Mouse (Mus musculus) embryo, embryonic 11 days (tissue): Measurements from ENCODE around the gene Clstn1.
"Not testable (repeated sequence)": the region's sequence is repeated elsewhere in the genome, so short reads cannot be mapped to it uniquely, and the experiment has no call there.

Experiments
- DNase-seq: peaks from one replicate; pipeline ENCODE4 v3.0.0-alpha.2; 2015

The Clstn1 gene

DNA sequence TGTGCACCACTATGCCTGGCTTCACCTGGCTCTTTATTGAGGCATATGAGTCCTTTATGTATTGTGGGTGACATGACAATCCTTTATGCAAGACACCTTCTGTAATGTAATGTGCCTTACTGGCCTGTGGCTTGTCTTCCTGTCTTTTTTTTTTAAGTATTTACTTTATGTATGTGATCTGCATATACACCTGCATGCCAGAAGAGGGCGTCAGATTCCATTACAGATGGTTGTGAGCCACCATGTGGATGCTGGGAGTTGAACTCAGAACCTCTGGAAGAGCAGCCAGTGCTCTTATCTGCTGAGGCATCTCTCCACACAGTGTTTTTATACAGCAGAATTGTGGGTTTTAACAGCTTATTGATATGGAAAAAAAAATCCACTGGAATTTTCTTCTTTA, 17.6 kb downstream of the Clstn1 start:
- DNase-seq, result no peak

DNA sequence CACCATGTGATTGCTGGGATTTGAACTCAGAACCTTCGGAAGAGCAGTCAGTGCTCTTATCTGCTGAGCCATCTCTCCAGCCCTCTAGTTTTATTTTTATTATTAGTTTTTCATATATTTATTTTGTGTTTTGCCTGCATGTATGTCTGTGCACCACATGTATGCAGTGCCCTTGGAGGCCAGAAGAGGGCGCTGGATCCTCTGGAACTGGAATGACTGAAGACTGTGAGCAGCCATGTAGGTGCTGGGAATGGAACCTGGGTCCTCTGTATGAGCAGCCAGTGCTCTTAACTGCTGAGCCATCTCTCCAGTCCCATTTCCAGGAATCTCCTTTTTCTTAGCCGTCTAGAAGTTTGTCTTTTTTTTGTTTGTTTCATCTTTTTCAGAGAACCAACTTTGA, 18.2 kb downstream of the Clstn1 start:
- no peak for DNase-seq

DNA sequence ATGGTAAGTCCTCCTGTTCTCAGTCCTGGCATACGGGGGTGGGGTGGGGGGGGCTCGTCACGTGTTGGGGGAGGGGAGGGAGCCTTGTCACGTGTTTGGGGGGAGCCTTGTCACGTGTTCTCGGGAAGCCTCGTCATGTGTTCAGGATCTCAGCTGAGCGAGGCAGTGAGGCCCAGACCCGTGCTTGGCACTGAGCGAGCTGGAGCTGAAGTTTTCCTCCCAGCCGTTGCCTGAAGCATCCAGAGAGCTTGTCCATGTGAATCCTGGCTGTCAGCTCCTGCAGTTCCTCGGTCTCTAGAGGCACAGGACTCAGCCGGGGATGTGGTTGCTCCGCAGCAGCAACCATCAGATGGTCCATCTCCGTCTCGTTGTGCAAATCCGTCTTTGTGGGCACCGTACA, 19.8 kb downstream of the Clstn1 start:
- no peak for DNase-seq

DNA sequence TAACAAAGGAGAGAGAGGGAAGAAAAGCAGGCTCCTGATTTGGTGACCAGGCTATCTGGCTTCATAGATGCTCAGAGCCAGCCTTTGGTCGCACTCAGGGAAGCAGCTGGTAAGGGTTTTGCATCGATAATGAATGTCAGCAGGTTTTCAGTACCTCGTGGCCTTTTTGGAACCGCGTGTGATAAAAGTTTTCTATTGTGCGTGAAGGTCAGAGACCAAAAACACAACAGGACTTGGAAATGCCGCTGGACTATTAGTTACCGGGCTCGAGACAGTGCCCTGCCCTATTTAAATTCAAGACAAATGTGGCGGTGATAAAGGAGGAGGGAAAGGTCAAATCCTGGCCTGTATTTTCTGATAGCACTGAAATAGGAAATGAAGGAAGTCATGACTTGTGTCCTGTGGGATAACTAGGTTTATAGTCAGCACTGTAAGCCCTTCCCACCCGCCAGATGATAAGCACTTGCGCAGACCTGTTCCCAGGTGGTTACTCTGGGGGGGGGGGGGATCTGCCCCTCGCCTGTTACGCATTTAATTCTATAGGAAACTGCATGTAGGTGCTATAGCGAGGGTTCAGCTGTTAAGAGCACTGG, 20.6 kb downstream of the Clstn1 start:
- no peak for DNase-seq

DNA sequence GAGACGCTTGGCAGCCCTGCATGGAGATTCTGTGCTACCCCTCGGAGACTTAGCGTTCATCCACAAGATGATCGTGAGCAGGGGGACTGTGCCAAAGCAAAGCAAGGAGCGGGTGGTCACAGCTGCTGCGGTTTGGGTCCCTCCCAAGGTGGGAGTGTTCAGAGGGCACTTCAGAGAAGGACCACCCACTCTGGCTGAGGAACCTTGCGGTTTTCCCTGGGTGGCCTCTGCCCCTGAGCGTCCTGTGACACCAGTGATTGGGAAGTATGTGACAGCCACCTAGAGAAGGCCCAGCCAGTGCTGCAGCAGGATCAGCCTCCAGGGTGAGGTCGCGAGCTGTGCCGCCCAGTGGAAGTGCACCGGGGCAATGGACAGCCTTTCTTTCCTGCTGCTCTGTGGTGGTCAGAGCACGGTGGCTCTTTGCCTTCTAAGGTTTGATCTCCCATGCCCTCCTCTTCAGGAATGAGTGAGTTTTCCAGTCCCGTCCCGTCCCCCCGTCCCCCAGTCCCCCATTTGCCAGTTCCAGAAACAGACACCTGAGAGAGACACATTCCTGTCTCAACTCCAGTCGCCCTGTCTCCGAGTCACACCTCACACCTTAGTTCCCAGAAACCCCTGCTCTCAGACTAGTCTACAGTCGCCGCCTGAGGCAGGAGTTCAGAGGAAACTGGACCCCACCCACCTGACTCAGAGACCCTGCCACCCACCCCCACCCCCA, 21.5 kb downstream of the Clstn1 start:
- no peak for DNase-seq

DNA sequence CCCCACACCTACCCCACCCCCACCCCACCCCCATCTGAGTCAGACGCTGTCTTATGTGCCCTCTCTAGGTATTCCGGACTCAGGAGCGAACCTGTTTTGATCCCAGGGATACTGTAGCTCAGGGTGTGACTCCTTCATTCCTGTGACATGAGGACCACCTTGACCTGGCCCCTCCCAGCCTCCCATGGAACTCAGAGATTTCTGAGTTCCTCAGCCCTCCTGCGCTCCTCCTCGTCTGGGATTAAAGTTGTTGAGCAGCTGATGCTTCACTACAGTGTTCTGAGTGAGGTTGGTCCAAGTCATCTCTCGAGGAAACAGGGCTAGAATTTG, 22.0 kb downstream of the Clstn1 start:
- DNase-seq, result no peak

DNA sequence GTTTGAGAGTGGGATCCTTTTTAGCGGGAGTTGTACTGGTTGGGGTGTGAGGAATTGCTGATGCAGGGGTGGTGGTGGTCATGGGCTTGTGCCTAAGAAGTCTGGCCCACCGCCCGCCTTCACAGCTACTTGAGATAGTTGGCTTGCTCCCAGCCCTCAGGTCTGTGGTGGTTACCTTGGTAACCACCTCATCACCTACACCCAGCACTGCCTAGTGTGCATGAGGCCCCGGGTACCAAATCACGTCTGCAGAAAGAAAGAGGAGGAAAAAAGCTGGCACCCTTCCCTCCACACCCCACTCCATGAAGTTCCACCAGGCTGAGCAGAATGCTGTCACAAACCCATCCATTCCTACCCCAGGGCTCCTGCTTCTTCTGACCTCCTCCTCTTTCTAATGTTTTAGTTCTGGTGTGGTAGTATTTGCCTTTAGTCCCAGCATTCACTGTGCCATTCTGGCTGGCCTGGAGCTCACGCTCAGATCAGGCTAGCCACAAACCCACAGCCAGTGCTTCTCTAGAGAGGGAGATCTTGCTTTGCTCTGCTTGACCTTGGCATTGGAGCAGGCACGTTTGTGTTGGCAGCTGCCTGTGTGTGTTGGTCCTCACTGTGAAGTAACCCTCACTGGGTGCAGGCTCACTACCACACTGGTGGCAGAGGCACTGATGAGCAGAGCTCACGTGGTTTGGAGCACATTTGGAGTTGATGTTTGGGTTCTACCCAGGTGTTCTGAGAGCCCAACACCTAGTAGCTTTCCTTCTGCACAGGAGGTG, 23.2 kb downstream of the Clstn1 start:
- DNase-seq, result no peak

DNA sequence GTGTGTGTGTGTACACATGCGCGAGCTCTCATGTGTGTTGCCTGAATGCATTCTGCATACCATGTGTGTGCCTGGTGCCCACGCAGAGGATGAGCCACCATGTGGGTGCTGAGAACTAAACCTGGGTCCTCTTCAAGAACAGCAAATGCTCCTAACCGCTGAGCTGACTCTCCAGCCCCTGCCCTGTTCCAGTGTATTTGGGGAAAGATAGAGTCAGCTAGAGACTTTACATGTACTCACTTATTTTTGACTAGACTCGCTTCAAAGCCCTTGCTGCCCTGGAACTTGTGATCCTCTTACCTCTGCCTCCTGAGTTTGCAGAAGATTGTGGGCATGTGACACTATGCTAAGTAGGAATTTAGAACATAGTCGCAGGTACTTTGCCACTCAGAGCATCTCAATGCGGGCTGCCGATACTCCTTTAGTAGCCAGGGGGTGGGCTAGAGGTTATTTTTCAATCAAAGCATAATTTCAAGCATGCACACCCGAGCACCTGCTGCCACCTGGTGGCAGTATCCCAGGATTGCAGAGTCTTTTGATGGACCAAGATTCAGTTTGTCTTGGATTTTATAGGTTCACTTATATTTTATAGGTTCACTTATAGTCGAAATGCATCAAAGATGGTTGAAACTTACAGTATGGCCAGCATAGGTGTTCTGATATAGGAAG, 25.2 kb downstream of the Clstn1 start:
- peak; percentile 76 for DNase-seq

DNA sequence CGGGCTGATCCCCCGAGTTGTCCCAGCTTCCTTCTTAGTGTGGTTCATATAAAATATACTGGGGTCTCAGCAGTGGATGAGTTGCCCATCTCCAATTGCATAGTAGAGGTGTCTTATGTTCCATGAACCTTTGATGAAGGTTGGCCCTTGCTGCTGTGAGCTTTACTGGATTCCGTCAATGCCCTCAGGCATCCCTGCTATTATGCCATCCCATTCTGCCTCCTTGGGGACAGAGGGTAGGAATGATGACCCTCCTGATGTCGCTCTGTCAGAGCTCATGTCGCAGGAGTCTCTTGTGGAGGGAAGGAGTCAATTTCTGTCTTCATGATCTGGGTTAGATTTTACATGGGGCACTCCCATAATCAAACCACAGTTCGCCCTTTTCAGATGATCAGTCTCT, 27.2 kb downstream of the Clstn1 start:
- DNase-seq, result not testable (repeated sequence)

DNA sequence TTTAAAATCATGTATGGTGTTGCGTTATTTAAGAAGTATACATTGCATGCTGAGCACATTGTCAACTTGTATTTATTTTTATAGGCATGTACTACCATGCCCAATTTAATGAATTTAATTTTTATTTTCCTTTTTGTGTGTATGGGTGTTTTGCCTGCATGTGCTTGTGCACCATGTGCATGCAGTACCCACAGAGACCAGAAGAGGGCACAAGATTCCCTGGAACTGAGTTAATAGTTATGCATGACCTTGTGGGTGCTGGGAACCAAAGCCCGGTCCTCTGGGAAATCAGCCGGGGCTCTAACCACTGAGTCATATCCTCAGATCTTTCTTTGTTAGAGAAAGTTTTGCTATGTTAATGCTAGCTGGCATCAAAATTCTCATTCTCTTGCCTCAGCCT, 28.6 kb downstream of the Clstn1 start:
- DNase-seq, result no peak

DNA sequence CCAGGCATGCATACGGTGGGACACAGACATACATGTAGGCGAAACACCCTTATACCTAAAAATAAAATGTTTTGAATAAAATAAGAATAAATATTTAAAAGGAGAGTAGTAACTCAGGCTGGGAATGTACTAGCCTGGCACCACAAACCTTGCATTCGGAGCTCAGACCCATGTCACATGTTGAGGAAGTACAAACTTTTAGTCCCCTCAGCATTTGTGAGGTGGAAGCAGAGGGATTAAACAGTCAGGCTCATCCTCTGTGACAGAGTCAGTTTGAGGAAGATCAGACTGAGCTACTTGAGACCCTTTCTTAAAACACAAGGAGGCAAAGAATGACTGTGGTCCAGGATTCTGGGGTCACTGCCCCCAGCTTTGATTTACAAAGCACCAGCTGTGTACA, 30.7 kb downstream of the Clstn1 start:
- not testable (repeated sequence) for DNase-seq

DNA sequence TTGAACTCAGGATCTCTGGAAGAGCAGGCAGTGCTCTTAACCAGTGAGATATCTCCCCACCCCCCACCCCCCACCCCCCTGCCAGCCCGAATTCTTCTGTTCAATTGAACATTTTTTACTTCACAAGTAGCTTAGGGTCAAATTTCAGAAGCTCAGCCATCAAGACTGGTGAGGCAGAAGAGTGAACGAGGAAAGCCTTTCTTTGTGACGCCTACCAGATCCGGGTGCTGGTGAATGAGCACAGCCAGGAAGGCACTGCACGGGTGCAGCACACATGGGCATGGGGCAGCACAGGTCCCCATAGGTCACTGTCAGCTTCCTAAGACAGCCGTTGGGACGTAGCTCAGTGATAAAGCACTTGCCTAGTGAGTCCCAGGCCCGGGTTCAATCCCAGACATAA, 33.7 kb downstream of the Clstn1 start:
- DNase-seq, result no peak

DNA sequence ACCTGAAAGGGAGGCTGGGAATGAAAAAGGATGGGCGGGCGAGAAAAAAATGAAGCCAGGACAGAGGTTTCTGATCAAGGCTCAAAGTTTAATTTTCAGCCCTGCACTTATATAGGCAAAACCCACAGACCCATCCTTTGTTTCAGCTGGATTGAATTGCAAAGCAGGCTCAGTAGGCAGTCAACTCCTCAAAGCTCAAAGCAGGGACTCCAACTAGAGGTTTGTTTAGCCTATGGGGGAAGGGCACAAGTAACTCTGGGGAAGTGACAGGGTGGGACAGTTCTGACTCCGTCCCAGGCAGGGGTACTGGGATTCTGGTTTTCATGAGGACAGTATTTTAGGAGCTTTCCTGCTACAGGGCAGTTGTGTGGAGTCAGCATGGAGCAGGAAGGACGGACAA, 35.0 kb downstream of the Clstn1 start:
- no peak for DNase-seq

DNA sequence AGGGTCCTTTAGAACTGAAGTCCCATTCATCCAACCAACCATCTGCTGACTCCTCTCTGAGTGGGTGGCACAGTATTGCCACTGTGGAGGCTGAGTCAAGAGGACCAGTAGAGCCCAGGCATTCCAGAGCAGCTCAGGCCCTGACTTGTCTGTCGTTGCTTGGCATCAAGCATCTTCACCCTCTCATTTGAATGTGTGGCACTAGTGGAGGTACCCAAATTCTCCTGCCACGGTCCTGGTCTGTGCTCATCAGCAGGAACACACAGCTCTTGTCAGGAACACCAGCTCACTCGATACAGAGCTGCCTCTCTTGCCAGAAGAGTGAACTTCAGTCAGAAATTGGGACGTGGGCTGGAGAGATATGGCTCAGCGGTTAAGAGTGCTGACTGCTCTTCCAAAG, 37.4 kb downstream of the Clstn1 start:
- DNase-seq, result no peak

DNA sequence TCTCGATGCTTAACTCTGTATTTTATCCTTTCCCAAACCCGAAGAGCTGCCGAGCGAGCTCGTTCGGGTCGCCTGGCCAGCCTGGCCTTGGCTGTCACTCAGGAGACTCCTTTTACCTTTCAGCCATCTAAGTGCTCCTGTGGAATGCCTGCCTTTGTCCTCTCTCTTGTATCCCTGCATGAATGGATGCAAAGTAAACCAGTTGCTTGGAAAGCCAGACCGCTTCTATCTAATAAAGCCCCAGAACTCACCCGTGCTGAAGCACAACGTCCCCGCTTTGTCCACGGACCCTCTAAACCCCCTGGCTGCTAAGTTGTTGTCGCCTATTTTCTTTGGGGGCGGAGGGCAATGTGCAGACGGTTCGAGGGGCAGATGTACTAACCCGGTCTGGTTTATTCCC, 40.5 kb downstream of the Clstn1 start:
- no peak for DNase-seq

DNA sequence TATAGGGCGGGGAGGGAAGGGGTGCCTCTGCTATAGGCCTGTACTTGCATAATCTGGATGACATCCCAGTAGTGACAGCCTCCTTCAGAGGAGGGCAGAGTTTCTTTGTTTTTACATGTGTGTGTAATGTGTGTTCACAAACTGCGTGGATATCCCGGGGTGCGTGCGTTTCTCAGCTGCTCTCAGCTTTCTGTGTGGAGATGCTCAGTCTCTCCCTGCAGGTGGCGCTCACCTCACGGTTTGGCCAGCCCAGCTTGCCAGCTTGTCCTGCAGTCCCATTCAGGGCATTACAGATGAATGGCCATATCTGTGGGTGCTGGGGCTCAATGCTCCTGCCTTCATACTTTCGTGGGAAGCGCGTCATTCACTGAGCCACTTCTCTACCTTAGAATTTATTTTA, 42.1 kb downstream of the Clstn1 start:
- DNase-seq, result peak; percentile 55

DNA sequence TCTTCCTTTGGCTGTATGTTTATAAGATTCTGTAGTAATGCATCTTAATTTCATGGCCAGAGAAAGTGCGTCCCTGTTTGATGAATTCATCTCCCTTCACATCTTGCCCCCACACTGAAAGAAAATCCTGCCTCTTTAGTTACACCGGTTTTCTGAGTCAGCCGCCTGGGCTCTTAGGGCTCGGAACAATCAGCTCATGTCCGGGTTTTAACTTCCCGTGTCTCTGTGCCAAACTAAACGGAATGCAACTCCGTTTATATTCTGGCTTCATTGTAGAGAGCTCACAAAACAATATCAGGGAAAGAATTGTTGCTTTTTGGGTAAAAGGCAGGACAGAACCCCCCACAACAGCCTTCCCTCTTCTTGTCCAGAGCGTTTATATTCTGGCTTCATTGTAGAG, 42.5 kb downstream of the Clstn1 start:
- DNase-seq, result no peak

DNA sequence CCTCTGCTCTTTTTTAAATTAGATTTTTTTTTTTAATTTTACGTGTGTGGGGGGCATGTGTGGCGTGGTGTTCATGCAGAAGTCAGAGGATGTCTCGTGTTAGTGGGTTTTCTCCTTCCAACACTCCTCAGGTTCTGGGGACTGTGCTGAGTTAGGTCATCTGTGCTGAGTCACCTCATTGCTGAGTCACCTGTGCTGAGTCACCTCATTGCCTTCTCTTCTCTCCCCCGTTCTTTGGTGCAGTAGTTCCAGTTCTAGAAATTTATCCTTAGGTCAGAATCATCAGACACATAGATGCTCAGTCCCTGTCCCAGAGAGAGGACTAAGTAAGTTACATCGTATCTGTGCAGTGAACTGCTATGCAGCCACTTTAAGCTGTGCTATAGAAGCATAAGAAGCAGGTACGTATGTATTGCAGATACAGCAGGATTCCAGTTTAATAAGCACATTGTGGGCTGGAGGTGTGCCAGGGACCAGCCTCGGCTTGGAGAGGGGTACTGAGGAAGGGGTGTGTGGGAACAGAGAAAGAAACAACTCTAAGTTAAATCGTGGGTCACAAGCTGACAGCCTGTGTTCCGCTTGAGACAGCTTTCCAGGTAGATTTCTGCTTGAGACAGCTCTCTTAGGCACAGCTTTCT, 46.5 kb downstream of the Clstn1 start:
- no peak for DNase-seq

DNA sequence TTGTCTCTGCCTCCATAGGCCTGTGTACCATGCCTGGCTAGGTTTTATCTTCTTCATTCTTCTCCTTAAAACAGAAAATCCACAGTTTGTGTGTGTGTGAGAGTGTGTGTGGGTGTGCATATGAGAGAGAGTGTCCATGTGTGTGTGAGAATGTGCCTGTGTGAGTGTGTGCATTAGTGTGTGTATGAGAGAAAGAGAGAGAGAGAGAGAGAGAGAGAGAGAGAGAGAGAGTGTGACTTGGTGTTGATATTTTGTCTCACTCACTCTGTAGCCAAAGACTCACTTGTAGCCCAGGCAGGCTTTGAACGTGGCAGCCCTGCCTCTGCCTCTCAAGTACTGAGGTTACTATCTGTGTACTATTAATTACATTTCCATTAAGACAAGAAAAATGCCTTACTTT, 47.9 kb downstream of the Clstn1 start:
- DNase-seq, result no peak

DNA sequence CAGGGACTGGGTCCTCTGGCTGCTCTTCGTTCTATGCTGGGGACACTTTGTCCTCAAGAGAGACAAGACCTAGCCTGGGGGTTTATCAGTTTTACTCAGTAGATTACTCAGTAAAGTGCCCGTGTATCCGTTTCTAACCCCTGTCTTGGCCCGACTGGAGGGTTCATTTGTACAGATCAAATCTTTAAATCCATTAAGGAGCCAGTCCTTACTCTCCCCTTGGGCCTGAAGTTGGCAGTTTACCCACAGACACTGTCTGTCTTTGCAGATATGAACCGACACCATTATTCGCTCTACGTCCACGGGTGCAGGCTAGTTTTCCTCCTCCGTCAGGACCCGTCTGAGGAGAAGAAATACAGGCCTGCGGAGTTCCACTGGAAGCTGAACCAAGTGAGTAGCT, 48.7 kb downstream of the Clstn1 start:
- DNase-seq, result no peak

DNA sequence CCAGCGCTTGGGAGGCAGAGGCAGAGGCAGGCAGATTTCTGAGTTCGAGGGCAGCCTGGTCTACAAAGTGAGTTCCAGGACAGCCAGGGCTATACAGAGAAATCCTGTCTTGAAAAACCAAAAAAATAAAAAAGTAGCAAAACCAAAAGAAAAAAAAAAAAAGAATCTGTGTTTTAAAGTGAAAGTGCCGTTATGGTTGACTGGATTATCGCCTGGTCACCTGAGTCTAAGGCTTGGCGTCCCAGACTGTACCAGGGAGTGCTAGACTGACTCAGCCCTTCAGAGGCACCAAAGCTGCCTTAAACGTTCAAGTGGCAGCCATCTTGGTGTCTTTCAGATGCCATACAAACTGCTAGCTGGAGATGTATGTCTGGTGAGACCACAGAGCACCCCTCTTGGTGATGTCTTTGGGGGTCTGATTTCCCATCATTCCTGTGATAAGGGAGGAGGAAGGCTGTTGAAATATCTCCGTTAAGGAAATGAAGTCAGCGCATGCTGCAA, 49.7 kb downstream of the Clstn1 start:
- DNase-seq, result no peak

DNA sequence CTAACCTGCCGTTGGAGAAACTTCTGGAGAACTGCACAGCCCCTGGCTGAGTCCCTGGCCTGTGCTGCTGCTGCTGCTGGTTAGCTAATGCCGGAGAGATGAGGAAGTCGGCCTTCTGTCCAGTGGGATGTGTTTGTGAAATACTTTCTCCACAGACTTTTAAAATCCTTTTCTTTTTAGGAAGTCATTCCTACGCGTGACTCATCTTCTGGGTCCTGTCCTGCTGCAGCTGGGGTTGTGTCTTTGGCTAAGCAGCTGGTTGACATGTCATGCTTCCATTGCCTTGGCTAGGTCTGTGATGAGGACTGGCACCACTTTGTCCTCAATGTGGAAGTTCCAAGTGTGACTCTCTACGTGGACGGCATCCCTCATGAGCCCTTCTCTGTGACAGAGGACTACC, 51.7 kb downstream of the Clstn1 start:
- no peak for DNase-seq

DNA sequence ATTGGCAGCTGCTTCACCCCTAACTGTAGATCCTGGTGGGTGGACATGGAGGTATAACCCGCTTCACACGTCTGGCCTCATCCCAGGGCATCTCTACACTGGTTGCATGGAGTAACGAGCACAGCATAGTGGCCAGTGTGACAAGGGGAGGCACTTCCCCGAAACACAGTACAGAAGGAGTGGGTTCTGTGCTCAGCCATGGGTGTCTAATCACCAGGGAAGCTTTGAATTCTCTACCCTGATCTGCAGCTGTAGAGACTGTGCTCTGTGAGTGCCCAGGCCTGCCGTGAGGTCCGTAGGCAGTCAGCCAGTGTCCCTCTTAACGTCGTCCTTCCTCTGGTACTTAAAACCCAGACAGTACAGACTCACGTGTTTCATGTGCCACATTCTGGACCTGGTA, 54.6 kb downstream of the Clstn1 start:
- no peak for DNase-seq
